Mouse (Mus musculus): ENCODE measurements around the gene Shisal1. TPM values are rescaled to one million over a fixed set of nuclear protein-coding genes. Genes with fewer than 3 reads are reported as not detected.

Gene Shisal1
- 3.0 and 3.1 TPM in 2 replicates for polyA plus RNA-seq (2015; fragmentation: Nextera tagmentation; extraction: Ambion mirVana)

GRCm38 (mm10) chr15:84446997-84447396, at the start of gene Shisal1:
Shisal1 (minus strand) TSS chr15:84447097.
- no peak for DNase-seq (ENCODE audit: low spot score)

GRCm38 (mm10) chr15:84490486-84490885, 43.6 kb upstream of the Shisal1 start:
- no peak for DNase-seq (ENCODE audit: low spot score)

GRCm38 (mm10) chr15:84484255-84484654, 37.4 kb upstream of the Shisal1 start:
- no peak for DNase-seq (ENCODE audit: low spot score)

- DNase-seq (ENCODE audit: low spot score): no peak
Observed at GRCm38 (mm10) chr15:84483622-84484021, 36.7 kb upstream of the Shisal1 start.

- DNase-seq (ENCODE audit: low spot score): no peak
Observed at GRCm38 (mm10) chr15:84481259-84481877, 34.5 kb upstream of the Shisal1 start.

- no peak for DNase-seq (ENCODE audit: low spot score)
Observed at GRCm38 (mm10) chr15:84469391-84469790, 22.5 kb upstream of the Shisal1 start.

GRCm38 (mm10) chr15:84467761-84468160, 20.9 kb upstream of the Shisal1 start:
- no peak for DNase-seq (ENCODE audit: low spot score)

GRCm38 (mm10) chr15:84466458-84467267, 19.8 kb upstream of the Shisal1 start:
- no peak for DNase-seq (ENCODE audit: low spot score)

- DNase-seq (ENCODE audit: low spot score): no peak
Observed at GRCm38 (mm10) chr15:84461429-84461828, 14.5 kb upstream of the Shisal1 start.

- no peak for DNase-seq (ENCODE audit: low spot score)
Observed at GRCm38 (mm10) chr15:84458983-84459382, 12.1 kb upstream of the Shisal1 start.

- DNase-seq (ENCODE audit: low spot score): no peak
Observed at GRCm38 (mm10) chr15:84455286-84455685, 8.4 kb upstream of the Shisal1 start.

GRCm38 (mm10) chr15:84453091-84453490, 6.2 kb upstream of the Shisal1 start:
- DNase-seq (ENCODE audit: low spot score): no peak

GRCm38 (mm10) chr15:84450441-84451183, 3.7 kb upstream of the Shisal1 start:
- no peak for DNase-seq (ENCODE audit: low spot score)

- no peak for DNase-seq (ENCODE audit: low spot score)
Observed at GRCm38 (mm10) chr15:84445812-84446716, 833 bp downstream of the Shisal1 start.

GRCm38 (mm10) chr15:84444181-84444580, 2.7 kb downstream of the Shisal1 start:
- DNase-seq (ENCODE audit: low spot score): no peak

- no peak for DNase-seq (ENCODE audit: low spot score)
Observed at GRCm38 (mm10) chr15:84443631-84444030, 3.3 kb downstream of the Shisal1 start.

- DNase-seq (ENCODE audit: low spot score): no peak
Observed at GRCm38 (mm10) chr15:84441682-84442315, 5.1 kb downstream of the Shisal1 start.

- no peak for DNase-seq (ENCODE audit: low spot score)
Observed at GRCm38 (mm10) chr15:84440820-84441219, 6.1 kb downstream of the Shisal1 start.

GRCm38 (mm10) chr15:84433586-84434185, 13.2 kb downstream of the Shisal1 start:
- DNase-seq (ENCODE audit: low spot score): no peak

GRCm38 (mm10) chr15:84430482-84430881, 16.4 kb downstream of the Shisal1 start:
- DNase-seq (ENCODE audit: low spot score): no peak
